Mouse (Mus musculus) gastrocnemius, postnatal 4 days (tissue): ENCODE results near the gene Fosb. TPM values are rescaled to one million over a fixed set of nuclear protein-coding genes. Genes with fewer than 3 reads are reported as not detected.

Experiments used
- DNase-seq, 2 experiments: peaks; one replicate each; pipeline ENCODE4 v3.0.0; 2021 to 2022; ENCODE audit warnings: low spot score in 2 of 2, mixed read lengths in 2 of 2
- total RNA-seq, 2 experiments: library from RNA; stranded (reverse); gene quantifications; 2 replicates each; pipeline ENCODE4 v1.2.3; 2021

Fosb gene
- total RNA-seq, 2 experiments from 2014 or later = 2.5 to 3.8 TPM

GRCm38 (mm10) chr7:19307739-19308453 lies 2.0 kb downstream of the Fosb start:
- DNase-seq = peak in 1 of 2 experiments; percentile 74

GRCm38 (mm10) chr7:19306819-19307738 lies 2.8 kb downstream of the Fosb start:
- DNase-seq = no peak

- no peak for DNase-seq
Measured at GRCm38 (mm10) chr7:19305796-19306765, 3.8 kb downstream of the Fosb start.

GRCm38 (mm10) chr7:19305413-19305735 lies 4.5 kb downstream of the Fosb start:
- no peak for DNase-seq

- no peak for DNase-seq
Measured at GRCm38 (mm10) chr7:19304501-19305412, 5.1 kb downstream of the Fosb start.

GRCm38 (mm10) chr7:19303770-19304169 lies 6.1 kb downstream of the Fosb start:
- peak; percentile 70 to 74 for DNase-seq

GRCm38 (mm10) chr7:19303046-19303305 lies 6.9 kb downstream of the Fosb start:
- no peak for DNase-seq

- no peak for DNase-seq
Measured at GRCm38 (mm10) chr7:19302264-19303045, 7.4 kb downstream of the Fosb start.

- DNase-seq = no peak
Measured at GRCm38 (mm10) chr7:19301461-19302263, 8.2 kb downstream of the Fosb start.

- peak; percentile 71 to 80 for DNase-seq
Measured at GRCm38 (mm10) chr7:19300501-19301421, 9.1 kb downstream of the Fosb start.

- DNase-seq = peak in 1 of 2 experiments; percentile 51
Measured at GRCm38 (mm10) chr7:19299194-19299593, 10.7 kb downstream of the Fosb start.

- DNase-seq = no peak
Measured at GRCm38 (mm10) chr7:19297794-19298193, 12.1 kb downstream of the Fosb start.

GRCm38 (mm10) chr7:19297034-19297433 lies 12.8 kb downstream of the Fosb start:
- peak in 1 of 2 experiments; percentile 6 for DNase-seq

GRCm38 (mm10) chr7:19295503-19296185 lies 14.2 kb downstream of the Fosb start:
- DNase-seq = peak; percentile 92 to 97

GRCm38 (mm10) chr7:19290969-19291596 lies 18.8 kb downstream of the Fosb start:
- DNase-seq = peak; percentile 66 to 83

- peak in 1 of 2 experiments; percentile 62 for DNase-seq
Measured at GRCm38 (mm10) chr7:19284763-19285162, 25.1 kb downstream of the Fosb start.
